Mouse (Mus musculus) intestine, embryonic 14.5 days (tissue): ENCODE data around the gene Rab6b. TPM values are rescaled to one million over a fixed set of nuclear protein-coding genes. Genes with fewer than 3 reads are reported as not detected.
"Not testable (repeated sequence)": the region's sequence is repeated elsewhere in the genome, so short reads cannot be mapped to it uniquely, and the experiment has no call there.

Experiments used
- ATAC-seq: fragments of 200-750 bp; cut with Nextera tagmentation; replicated peaks from 2 replicates; pipeline ENCODE4 v1.8.0; 2017; ENCODE audit warnings: low read depth, moderate number of reproducible peaks, moderate TSS enrichment, moderate library complexity; ENCODE audit not compliant: low FRiP score, low TSS enrichment
- DNase-seq: peaks from one replicate; pipeline ENCODE4 v3.0.0-alpha.2; 2018; ENCODE audit warnings: low spot score
- H3K27ac ChIP-seq: fragments of 300-500 bp; sonication (generic); 2 replicates; pipeline ENCODE4 v1.5.1; 2014; ENCODE audit warnings: low read depth, mild to moderate bottlenecking, control low read depth
- H3K27me3 ChIP-seq: fragments of 300-500 bp; sonication (generic); replicated peaks from 2 replicates; pipeline ENCODE4 v1.6.1; 2014; ENCODE audit warnings: low read length, control low read depth; ENCODE audit not compliant: control insufficient read depth, insufficient read depth
- H3K36me3 ChIP-seq: fragments of 300-500 bp; sonication (generic); 2 replicates; pipeline ENCODE4 v1.6.1; 2014; ENCODE audit warnings: low read length, control low read depth; ENCODE audit not compliant: control insufficient read depth, insufficient read depth
- H3K4me1 ChIP-seq: fragments of 300-500 bp; sonication (generic); replicated peaks from 2 replicates; pipeline ENCODE4 v1.6.1; 2014; ENCODE audit warnings: low read length, control low read depth, mixed read lengths; ENCODE audit not compliant: control insufficient read depth, insufficient read depth
- H3K4me2 ChIP-seq: fragments of 300-500 bp; sonication (generic); 2 replicates; pipeline ENCODE4 v1.6.1; 2014; ENCODE audit warnings: low read length
- H3K4me3 ChIP-seq: fragments of 300-500 bp; sonication (generic); 2 replicates; pipeline ENCODE4 v1.5.1; 2014; ENCODE audit warnings: low read depth, low read length, control low read depth, mixed read lengths
- H3K9ac ChIP-seq: fragments of 300-500 bp; sonication (generic); 2 replicates; pipeline ENCODE4 v1.6.1; 2014; ENCODE audit warnings: mild to moderate bottlenecking, low read length
- H3K9me3 ChIP-seq: fragments of 300-500 bp; sonication (generic); 2 replicates; pipeline ENCODE4 v1.6.1; 2016; ENCODE audit warnings: low read length, control low read depth; ENCODE audit not compliant: control insufficient read depth
- WGBS: fragments of 180-500 bp; shearing (Covaris S2); extraction: QIAGEN DNeasy Blood & Tissue Kit; methylation state at CpG from one replicate; pipeline ENCODE4 v1.1.7; 2014; 5-methylcytosine and 5-hydroxymethylcytosine counted together
- polyA plus RNA-seq: library from polyadenylated mRNA; unstranded; fragments of >200 nt; fragmentation: Nextera tagmentation; extraction: Ambion mirVana; gene quantifications from 2 replicates; pipeline ENCODE4 v1.2.1, GENCODE M21; 2014

Gene Rab6b
- polyA plus RNA-seq, 1 experiment from 2014 or later: 5.6 TPM

DNA sequence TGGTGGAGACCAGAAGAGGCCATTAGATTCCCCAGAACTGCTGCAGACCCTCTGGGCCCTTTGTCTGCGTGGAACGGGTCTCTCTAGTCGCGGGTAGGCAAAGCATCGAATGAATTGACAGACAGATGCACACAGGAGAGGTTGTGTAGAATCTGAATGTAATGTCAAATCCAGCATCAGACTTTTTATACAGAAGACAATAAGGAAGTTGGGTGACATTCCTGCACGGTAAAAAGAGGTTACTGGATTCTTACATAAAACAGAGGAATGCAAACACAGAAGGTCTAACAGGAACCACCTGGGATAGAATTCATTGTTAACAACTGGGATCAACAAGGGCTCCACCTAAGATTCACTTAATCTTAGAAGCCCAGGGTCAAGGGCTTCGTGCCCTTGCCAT is 43.6 kb downstream of the Rab6b start:
- H3K9me3 ChIP-seq, H3K4me1 ChIP-seq, ATAC-seq, H3K9ac ChIP-seq, H3K36me3 ChIP-seq, H3K4me2 ChIP-seq, H3K27me3 ChIP-seq, H3K4me3 ChIP-seq, DNase-seq, H3K27ac ChIP-seq: not testable (repeated sequence)
- 79% methylated on average over 7 of the region's 7 CpGs for WGBS

DNA sequence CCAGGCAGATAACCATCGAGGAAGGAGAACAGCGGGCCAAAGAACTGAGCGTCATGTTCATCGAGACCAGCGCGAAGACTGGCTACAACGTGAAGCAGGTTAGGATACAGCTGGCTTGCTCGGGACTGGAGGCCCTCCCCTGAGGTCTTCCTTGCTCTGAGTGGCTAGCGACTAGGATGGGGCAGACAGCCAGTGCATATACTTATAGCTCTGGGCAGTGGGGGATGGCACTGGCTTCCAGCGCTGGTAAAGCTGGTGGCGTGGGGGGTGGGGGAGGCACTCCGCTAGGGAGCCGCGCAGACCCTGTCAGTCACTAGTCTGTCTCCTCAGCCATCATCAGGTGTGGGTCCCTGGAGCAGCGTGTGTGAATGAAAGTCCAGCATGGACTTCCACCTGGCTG is 52.2 kb downstream of the Rab6b start:
- Histone ChIP-seq H3K27ac (no peak overlapping the region), H3K9ac (no peak overlapping the region), H3K27me3 (no peaks in the 10 kb centered on the region), H3K4me2 (no peak overlapping the region), H3K36me3 (no peaks in the 10 kb centered on the region), H3K4me3 (no peak overlapping the region), H3K4me1 (no peaks in the 10 kb centered on the region), H3K9me3 (no peaks in the 10 kb centered on the region)
- WGBS: 73% methylated on average over 15 of the region's 15 CpGs
- ATAC-seq (no peak), DNase-seq (no peak)

DNA sequence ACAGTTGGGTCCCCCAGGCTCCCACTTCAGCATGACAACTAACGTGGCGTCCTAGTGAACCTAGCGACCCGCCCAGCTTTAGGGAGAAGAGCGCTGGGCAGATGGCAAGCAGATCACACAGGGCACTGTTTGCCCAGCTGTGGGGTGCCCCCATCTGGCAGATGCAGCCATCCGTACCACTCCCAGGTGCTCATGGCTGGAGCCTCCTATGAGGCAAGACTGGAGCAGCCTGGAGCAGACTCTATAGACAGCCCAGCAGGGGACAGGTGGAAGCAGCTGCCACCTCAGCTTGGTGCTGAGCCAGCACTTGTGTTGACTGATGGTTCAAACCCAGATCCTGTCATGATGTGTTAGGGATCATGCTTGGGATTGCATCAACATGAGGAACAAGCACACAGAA is 56.5 kb downstream of the Rab6b start:
- ATAC-seq (no peak), DNase-seq (no peak)
- no peaks in the 10 kb centered on the region for H3K27me3 ChIP-seq
- H3K9ac ChIP-seq: no peak overlapping the region
- no peaks in the 10 kb centered on the region; the same call in 1 of the 2 replicates for H3K4me1 ChIP-seq
- H3K4me2 ChIP-seq: no peak overlapping the region
- H3K36me3 ChIP-seq: no peaks in the 10 kb centered on the region
- H3K4me3 ChIP-seq: no peak overlapping the region
- no peaks in the 10 kb centered on the region for H3K9me3 ChIP-seq
- no peak overlapping the region for H3K27ac ChIP-seq
- 84% methylated on average over 6 of the region's 6 CpGs for WGBS

DNA sequence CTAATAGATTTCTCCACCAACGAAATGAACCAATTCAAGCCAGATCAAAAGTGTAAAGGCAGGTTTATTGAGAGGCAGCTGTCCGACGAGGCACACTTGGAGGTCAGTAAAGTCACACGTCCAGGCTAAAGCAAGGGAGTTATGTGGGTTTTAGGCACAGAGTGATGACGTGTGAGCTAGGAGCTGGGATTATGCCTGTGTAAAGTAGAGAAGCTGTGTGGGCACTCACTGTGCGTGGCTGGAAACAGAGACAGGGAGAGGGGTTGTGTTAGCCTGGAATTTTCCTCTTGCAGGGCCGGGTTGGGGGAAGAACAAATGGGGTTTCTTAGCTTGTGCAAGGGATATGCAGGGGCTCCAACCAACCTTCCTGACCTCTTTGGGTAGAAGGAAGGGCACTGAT is 57.2 kb downstream of the Rab6b start:
- ATAC-seq: no peak
- H3K9ac ChIP-seq: no peak overlapping the region
- no peaks in the 10 kb centered on the region for H3K9me3 ChIP-seq
- H3K4me3 ChIP-seq: no peak overlapping the region
- no peaks in the 10 kb centered on the region for H3K27me3 ChIP-seq
- 62% methylated on average over 7 of the region's 7 CpGs for WGBS
- no peak for DNase-seq
- no peak overlapping the region for H3K4me2 ChIP-seq
- no peaks in the 10 kb centered on the region for H3K36me3 ChIP-seq
- H3K27ac ChIP-seq: no peak overlapping the region
- no peaks in the 10 kb centered on the region; the same call in 1 of the 2 replicates for H3K4me1 ChIP-seq

DNA sequence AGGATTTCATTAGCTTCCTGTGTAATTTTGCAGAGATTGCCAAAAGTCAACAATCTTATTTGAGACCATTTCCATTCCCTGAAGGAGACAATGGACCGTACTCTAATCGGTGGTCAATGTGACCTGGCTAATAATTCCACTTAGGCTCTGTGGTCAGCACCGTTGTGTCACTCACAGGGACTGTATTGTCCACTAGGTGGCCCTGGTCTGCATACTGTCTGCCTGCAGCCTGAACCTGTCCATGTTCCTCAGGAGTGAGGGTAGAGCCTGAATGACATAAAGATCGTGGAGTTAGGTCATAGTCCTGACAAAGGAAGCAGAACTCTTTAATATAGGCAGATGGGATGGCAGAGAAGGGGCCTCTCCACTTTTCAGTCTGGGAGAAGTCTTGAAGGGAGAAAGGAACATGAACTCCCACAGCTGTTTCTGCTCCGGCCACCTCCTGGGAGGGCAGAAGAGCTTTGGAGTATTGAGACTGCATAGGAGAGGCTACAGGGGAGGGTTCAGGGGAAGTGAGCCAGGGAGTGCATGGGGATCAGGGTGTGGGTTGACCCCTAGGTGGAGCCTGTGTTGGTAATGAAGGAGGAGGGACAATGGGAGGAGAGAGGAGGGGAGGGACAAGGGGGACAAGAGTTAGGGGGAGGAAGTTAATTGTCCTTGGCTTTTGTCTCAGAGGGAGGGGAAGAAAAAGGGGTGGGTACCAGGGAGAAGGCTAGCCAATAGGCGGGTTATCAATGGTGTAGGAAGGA is 63.4 kb downstream of the Rab6b start:
- no peak overlapping the region for H3K4me3 ChIP-seq
- H3K4me1 ChIP-seq: no peaks in the 10 kb centered on the region; the same call in 1 of the 2 replicates
- H3K27me3 ChIP-seq: no peaks in the 10 kb centered on the region
- no peak overlapping the region for H3K27ac ChIP-seq
- no peak overlapping the region for H3K9ac ChIP-seq
- H3K9me3 ChIP-seq: no peaks in the 10 kb centered on the region
- 66% methylated on average over 6 of the region's 6 CpGs for WGBS
- H3K36me3 ChIP-seq: no peaks in the 10 kb centered on the region
- ATAC-seq (no peak), DNase-seq (no peak)
- no peak overlapping the region for H3K4me2 ChIP-seq

DNA sequence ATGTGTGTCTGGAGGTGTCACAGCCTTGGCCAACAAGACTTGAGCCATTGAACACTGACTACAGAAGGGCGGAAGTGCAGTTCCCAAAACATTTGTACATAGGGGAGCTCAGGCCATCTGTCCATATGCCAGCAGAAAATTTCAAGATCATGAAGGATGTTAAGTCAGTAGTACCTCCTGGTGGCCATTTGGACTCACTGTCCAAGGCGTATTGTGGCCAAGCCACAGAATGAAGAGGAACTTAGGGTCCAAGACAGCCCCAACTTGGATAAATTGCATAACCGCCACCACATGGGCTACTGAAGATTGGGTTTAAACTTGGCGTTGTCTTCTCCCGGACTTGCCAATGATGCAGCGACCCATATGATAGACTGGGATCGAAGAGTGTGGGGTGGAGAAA is 64.1 kb downstream of the Rab6b start:
- no peak for DNase-seq
- H3K27me3 ChIP-seq: no peaks in the 10 kb centered on the region
- ATAC-seq: no peak
- whole genome bisulfite sequencing: 94% methylated on average over 7 of the region's 7 CpGs
- no peaks in the 10 kb centered on the region for H3K36me3 ChIP-seq
- H3K4me1 ChIP-seq: peaks cover 6% of the 10 kb centered on the region; the same call in 1 of the 2 replicates
- no peak overlapping the region for H3K4me2 ChIP-seq
- H3K9ac ChIP-seq: no peak overlapping the region
- no peak overlapping the region for H3K27ac ChIP-seq
- no peak overlapping the region for H3K4me3 ChIP-seq
- no peaks in the 10 kb centered on the region for H3K9me3 ChIP-seq

DNA sequence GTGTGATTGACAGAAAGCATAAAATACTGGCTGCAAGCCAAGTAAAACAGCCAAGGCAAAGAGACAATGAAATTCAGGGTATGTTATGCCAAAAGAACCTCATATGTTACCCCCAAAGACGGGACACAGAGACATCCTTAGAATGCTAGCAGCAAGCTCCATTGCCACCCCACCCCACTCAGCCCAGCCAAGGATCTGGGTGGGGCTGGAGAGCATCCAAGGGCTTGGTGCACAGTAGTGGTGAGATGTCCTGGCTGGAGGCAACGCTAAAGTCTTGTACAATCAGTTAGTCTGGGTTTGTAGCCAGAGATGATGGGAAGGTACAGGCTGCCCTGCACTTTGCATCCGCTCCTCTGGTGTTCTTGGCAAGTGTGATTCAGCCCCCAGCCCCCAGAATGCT is 68.7 kb downstream of the Rab6b start:
- H3K4me3 ChIP-seq: peak overlapping the region; percentile 48; the same call in 1 of the 2 replicates
- H3K36me3 ChIP-seq: no peaks in the 10 kb centered on the region
- 48% methylated on average over 3 of the region's 3 CpGs for WGBS
- H3K9ac ChIP-seq: no peak overlapping the region; the same call in 1 of the 2 replicates
- no peaks in the 10 kb centered on the region for H3K27me3 ChIP-seq
- H3K27ac ChIP-seq: peak overlapping the region; percentile 67; the same call in 1 of the 2 replicates
- H3K9me3 ChIP-seq: no peaks in the 10 kb centered on the region
- peaks cover 6% of the 10 kb centered on the region; the same call in 1 of the 2 replicates for H3K4me1 ChIP-seq
- peak; percentile 56 for DNase-seq
- no peak for ATAC-seq
- peak overlapping the region; percentile 84 for H3K4me2 ChIP-seq

DNA sequence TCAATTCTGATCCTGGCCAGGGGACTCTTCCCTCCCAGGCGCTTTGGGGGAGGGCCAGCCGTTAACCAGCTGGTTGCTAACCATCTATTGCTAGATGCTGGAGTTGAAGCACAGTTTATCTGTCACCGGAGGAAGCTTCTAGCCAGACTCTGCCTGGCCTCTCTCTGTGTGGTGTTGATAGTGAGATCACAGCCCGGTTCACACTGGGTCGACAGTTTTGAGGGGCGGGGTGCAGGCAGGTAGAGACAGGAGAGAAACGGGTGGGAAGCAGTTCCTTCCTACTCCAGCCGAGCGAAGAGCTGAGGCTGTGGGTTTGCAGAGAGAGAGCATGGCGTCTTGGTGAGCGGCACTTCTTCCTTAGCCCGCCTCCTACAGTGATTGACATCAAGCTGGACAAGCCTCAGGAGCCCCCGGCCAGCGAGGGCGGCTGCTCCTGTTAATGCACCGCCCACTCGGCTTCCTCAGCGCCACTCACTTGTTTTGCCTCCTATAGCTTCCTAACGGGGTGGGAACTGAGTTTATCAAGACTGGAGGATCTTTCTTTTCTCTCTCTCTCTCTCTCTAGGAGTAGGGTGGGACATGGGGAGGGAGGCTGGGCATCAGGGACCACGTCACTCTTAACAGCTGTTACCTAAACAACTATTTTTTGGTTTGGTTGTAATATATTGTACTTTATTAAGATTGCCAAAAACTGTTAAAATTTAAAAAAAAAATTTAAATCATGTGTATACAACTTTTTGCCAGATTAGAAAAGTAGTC is 69.4 kb downstream of the Rab6b start:
- 1% methylated on average over 20 of the region's 20 CpGs for WGBS

More for the DNA sequence above, 69.4 kb downstream of the Rab6b start:
- no peaks in the 10 kb centered on the region for H3K36me3 ChIP-seq
- H3K4me3 ChIP-seq: peak overlapping the region; percentile 48
- ATAC-seq (peak; percentile 90), DNase-seq (peak; percentile 84)
- H3K9ac ChIP-seq: peak overlapping the region; percentile 55
- peak overlapping the region; percentile 67 for H3K27ac ChIP-seq
- H3K9me3 ChIP-seq: no peaks in the 10 kb centered on the region
- peak overlapping the region; percentile 84 for H3K4me2 ChIP-seq
- H3K27me3 ChIP-seq: no peaks in the 10 kb centered on the region
- H3K4me1 ChIP-seq: peaks cover 6% of the 10 kb centered on the region; the same call in 1 of the 2 replicates
